14 mouse cellular contexts compared by ENCODE assay signal in genomic region chr11:51632130-51632753, GRCm38 (mm10). TPM values are rescaled to one million over a fixed set of nuclear protein-coding genes. Genes with fewer than 3 reads are reported as not detected.
A peak's percentile ranks its signal among the peaks of the same experiment; 100 is the strongest.
DNase-seq lines count a peak whose midpoint lies in the region; ATAC-seq and TF ChIP-seq lines count a peak whose summit lies in the region.
"Had no signal": no experiment of that assay in that cellular context is flagged by ENCODE, and none has a peak within 500 bp of the region (broad histone marks: within the 10 kb centered on the region; RNA-seq: fewer than 3 reads in every experiment).

No protein-coding gene starts in this region.

- H3K4me1 ChIP-seq in heart, postnatal 0 days (ENCODE audit: control insufficient read depth, insufficient read depth): peaks cover 17% of the 10 kb centered on the region
- H3K4me1 ChIP-seq in megakaryocyte, embryonic 14.5 days: peaks cover 83% of the 10 kb centered on the region
- H3K4me1 ChIP-seq in hindbrain, embryonic 10.5 days (replicated peaks): peaks cover 26% of the 10 kb centered on the region

- no peak for TF ChIP-seq CTCF in heart, postnatal 0 days (IDR thresholded peaks at IDR 0.05; ENCODE audit: low read depth)

- 74% methylated on average over 6 of the region's 6 CpGs for WGBS in heart, postnatal 0 days
- WGBS in macrophage (ENCODE audit: missing documents): 59% methylated on average over 6 of the region's 6 CpGs
- WGBS in hindbrain, embryonic 10.5 days: 90% methylated on average over 6 of the region's 6 CpGs

- H3K79me2 ChIP-seq in macrophage (ENCODE audit: inconsistent target): peaks cover 63% of the 10 kb centered on the region

- DNase-seq in heart, postnatal 0 days (ENCODE audit: low spot score): no peak
- no peak for DNase-seq in heart, postnatal 36 days
- no peak for DNase-seq in hindbrain, embryonic 10.5 days (ENCODE audit: low spot score)
- DNase-seq: heart, postnatal 14 days; thymus, postnatal 14 days had no signal

- no peak overlapping the region for H3K4me3 ChIP-seq in heart, postnatal 0 days (ENCODE audit: low read depth, low read length)
- H3K4me3 ChIP-seq in megakaryocyte, embryonic 14.5 days (replicated peaks): peak overlapping the region; percentile 0
- H3K4me3 ChIP-seq in macrophage (ENCODE audit: inconsistent target): no peak overlapping the region
- H3K4me3 ChIP-seq in hindbrain, embryonic 10.5 days: no peak overlapping the region
- H3K4me3 ChIP-seq: erythroblast, embryonic 14.5 days; neural tube, embryonic 15.5 days had no signal

- no peak overlapping the region for H3K9ac ChIP-seq in heart, postnatal 0 days (replicated peaks; ENCODE audit: low read depth, low read length)
- H3K9ac ChIP-seq: neural tube, embryonic 15.5 days had no signal

- H3K4me2 ChIP-seq in heart, postnatal 0 days (ENCODE audit: low read depth, low read length): no peak overlapping the region
- H3K4me2 ChIP-seq: neural tube, embryonic 15.5 days had no signal

- no peak for ATAC-seq in heart, postnatal 0 days (ENCODE audit: insufficient read depth, low read depth)
- no peak for ATAC-seq in megakaryocyte, adult 5-6 weeks (ENCODE audit: poor library complexity, severe bottlenecking)
- ATAC-seq in common myeloid progenitor, adult 5-6 weeks (replicated peaks; ENCODE audit: low read depth, poor library complexity, severe bottlenecking): peak; percentile 21; the same call in 1 of the 2 replicates
- ATAC-seq: CD4-positive, CD25-positive, alpha-beta regulatory T cell, adult 4 months; intestine, embryonic 16.5 days; midbrain, embryonic 16.5 days had no signal

- no peak for TF ChIP-seq EP300 in heart, postnatal 0 days (IDR thresholded peaks at IDR 0.05; ENCODE audit: low read depth)

- intact Hi-C loops in heart, postnatal 36 days (cut with DNase I): no loop called here

- peak overlapping the region; percentile 30 for H3K27ac ChIP-seq in heart, postnatal 0 days (ENCODE audit: low read depth)
- H3K27ac ChIP-seq in macrophage: peak overlapping the region; percentile 12; the same call in 1 of the 2 replicates
- no peak overlapping the region for H3K27ac ChIP-seq in hindbrain, embryonic 10.5 days
- H3K27ac ChIP-seq: neural tube, embryonic 15.5 days had no signal

- peaks cover 20% of the 10 kb centered on the region for H3K36me3 ChIP-seq in heart, postnatal 0 days (replicated peaks; ENCODE audit: control insufficient read depth, insufficient read depth, low read length)
- peaks cover 51% of the 10 kb centered on the region for H3K36me3 ChIP-seq in megakaryocyte, embryonic 14.5 days (replicated peaks; ENCODE audit: low read length)
- peaks cover 22% of the 10 kb centered on the region for H3K36me3 ChIP-seq in macrophage (ENCODE audit: inconsistent target)
- H3K36me3 ChIP-seq in hindbrain, embryonic 10.5 days: peaks cover 35% of the 10 kb centered on the region

- no peaks in the 10 kb centered on the region for H3K9me3 ChIP-seq in heart, postnatal 0 days (replicated peaks; ENCODE audit: control insufficient read depth, low read length)
- H3K9me3 ChIP-seq in megakaryocyte, embryonic 14.5 days: no peaks in the 10 kb centered on the region
- no peaks in the 10 kb centered on the region for H3K9me3 ChIP-seq in hindbrain, embryonic 10.5 days
- H3K9me3 ChIP-seq: neural tube, embryonic 15.5 days had no signal

- H3K27me3 ChIP-seq in heart, postnatal 0 days (ENCODE audit: control insufficient read depth, insufficient read depth, low read length): no peaks in the 10 kb centered on the region
- H3K27me3 ChIP-seq in megakaryocyte, embryonic 14.5 days (replicated peaks): no peaks in the 10 kb centered on the region
- no peaks in the 10 kb centered on the region for H3K27me3 ChIP-seq in hindbrain, embryonic 10.5 days (ENCODE audit: insufficient read depth, poor library complexity, severe bottlenecking)
- H3K27me3 ChIP-seq: neural tube, embryonic 15.5 days had no signal

RNA-seq across cellular contexts. Expression of gene Rmnd5b, which starts 3.5 kb away (rescaled TPM):
- 38.6 and 54.3 TPM in 2 replicates for total RNA-seq in heart, postnatal 0 days (2014; rRNA removed; ENCODE audit: low replicate concordance)
- 25.8 and 30.0 TPM in 2 replicates for polyA plus RNA-seq in heart, postnatal 0 days (2015; fragmentation: Nextera tagmentation; extraction: Ambion mirVana)
- 10 to 100 TPM; 14.5 to 16.0 TPM for total RNA-seq in heart, postnatal 36 days (2021)
- 12.9 and 15.1 TPM in 2 replicates for polyA plus RNA-seq in megakaryocyte, embryonic 14.5 days (2012; ENCODE audit: insufficient read depth, low replicate concordance)
- total RNA-seq in megakaryocyte, adult 5-6 weeks (2015): 50.8 and 63.1 TPM in 2 replicates
- total RNA-seq in megakaryocyte, adult 5-6 weeks (2017): 19.2 and 35.5 TPM in 2 replicates
- total RNA-seq in common myeloid progenitor, adult 5-6 weeks (2017): 15.5 and 15.8 TPM in 2 replicates
- 10 to 100 TPM in 25 of 26 experiments, 1 to 10 TPM in 1; 5.8 to 64.4 (median 26.4) TPM for total RNA-seq in macrophage (2018; cell fraction: chromatin; rRNA removed)
- 10 to 100 TPM; 12.1 to 48.9 (median 25.2) TPM for total RNA-seq in macrophage (2018; cell fraction: cytosol; rRNA removed)
- 10 to 100 TPM in 24 of 26 experiments, 1 to 10 TPM in 2; 9.5 to 48.8 (median 21.0) TPM for total RNA-seq in macrophage (2018; cell fraction: nucleus; rRNA removed)
- polyA plus RNA-seq in macrophage (2018): 15.5 to 43.6 TPM (median 25.5 TPM) in 3 replicates
- 38.9 and 45.6 TPM in 2 replicates for polyA plus RNA-seq in hindbrain, embryonic 10.5 days (2016; fragmentation: Nextera tagmentation; extraction: Ambion mirVana)

RNA-seq across cellular contexts. Expression of gene Nhp2, which starts 12.7 kb away (rescaled TPM):
- total RNA-seq in heart, postnatal 0 days (2014; rRNA removed; ENCODE audit: low replicate concordance): 34.1 and 58.2 TPM in 2 replicates
- 59.7 and 61.4 TPM in 2 replicates for polyA plus RNA-seq in heart, postnatal 0 days (2015; fragmentation: Nextera tagmentation; extraction: Ambion mirVana)
- total RNA-seq in heart, postnatal 36 days (2021): 10 to 100 TPM; 20.2 to 25.2 TPM
- polyA plus RNA-seq in megakaryocyte, embryonic 14.5 days (2012; ENCODE audit: insufficient read depth, low replicate concordance): 44.8 and 144 TPM in 2 replicates
- total RNA-seq in megakaryocyte, adult 5-6 weeks (2015): 45.3 and 50.5 TPM in 2 replicates
- total RNA-seq in megakaryocyte, adult 5-6 weeks (2017): 38.1 and 52.6 TPM in 2 replicates
- 115 and 170 TPM in 2 replicates for total RNA-seq in common myeloid progenitor, adult 5-6 weeks (2017)
- 10 to 100 TPM in 19 of 26 experiments, 1 to 10 TPM in 7; 6.7 to 48.1 (median 12.0) TPM for total RNA-seq in macrophage (2018; cell fraction: chromatin; rRNA removed)
- total RNA-seq in macrophage (2018; cell fraction: cytosol; rRNA removed): 10 to 100 TPM; 32.4 to 68.5 (median 50.3) TPM
- 10 to 100 TPM in 25 of 26 experiments, 1 to 10 TPM in 1; 9.7 to 57.2 (median 17.0) TPM for total RNA-seq in macrophage (2018; cell fraction: nucleus; rRNA removed)
- 45.0 to 125 TPM (median 72.8 TPM) in 3 replicates for polyA plus RNA-seq in macrophage (2018)
- polyA plus RNA-seq in hindbrain, embryonic 10.5 days (2016; fragmentation: Nextera tagmentation; extraction: Ambion mirVana): 209 and 250 TPM in 2 replicates

RNA-seq across cellular contexts. Expression of gene N4bp3, which starts 18.4 kb away (rescaled TPM):
- 31.2 and 34.8 TPM in 2 replicates for total RNA-seq in heart, postnatal 0 days (2014; rRNA removed; ENCODE audit: low replicate concordance)
- 18.1 and 20.2 TPM in 2 replicates for polyA plus RNA-seq in heart, postnatal 0 days (2015; fragmentation: Nextera tagmentation; extraction: Ambion mirVana)
- total RNA-seq in heart, postnatal 36 days (2021): 10 to 100 TPM; 13.4 to 16.3 TPM
- 2.5 and 6.0 TPM in 2 replicates for polyA plus RNA-seq in megakaryocyte, embryonic 14.5 days (2012; ENCODE audit: insufficient read depth, low replicate concordance)
- 0.80 and 1.3 TPM in 2 replicates for total RNA-seq in megakaryocyte, adult 5-6 weeks (2015)
- 0.45 and 2.9 TPM in 2 replicates for total RNA-seq in megakaryocyte, adult 5-6 weeks (2017)
- total RNA-seq in common myeloid progenitor, adult 5-6 weeks (2017): 4.3 and 4.6 TPM in 2 replicates
- 10 to 100 TPM in 5 of 26 experiments, 1 to 10 TPM in 21; 2.6 to 21.1 (median 6.6) TPM for total RNA-seq in macrophage (2018; cell fraction: chromatin; rRNA removed)
- 10 to 100 TPM in 7 of 26 experiments, 1 to 10 TPM in 19; 2.5 to 18.8 (median 6.6) TPM for total RNA-seq in macrophage (2018; cell fraction: cytosol; rRNA removed)
- 10 to 100 TPM in 7 of 26 experiments, 1 to 10 TPM in 19; 2.0 to 23.1 (median 7.9) TPM for total RNA-seq in macrophage (2018; cell fraction: nucleus; rRNA removed)
- polyA plus RNA-seq in macrophage (2018): 3.9 to 13.9 TPM (median 6.3 TPM) in 3 replicates
- 18.3 and 19.5 TPM in 2 replicates for polyA plus RNA-seq in hindbrain, embryonic 10.5 days (2016; fragmentation: Nextera tagmentation; extraction: Ambion mirVana)

RNA-seq across cellular contexts. Expression of gene D930048N14Rik, which starts 18.5 kb away (rescaled TPM):
- 0.08 and 0.58 TPM in 2 replicates for total RNA-seq in heart, postnatal 0 days (2014; rRNA removed; ENCODE audit: low replicate concordance)
- polyA plus RNA-seq in heart, postnatal 0 days (2015; fragmentation: Nextera tagmentation; extraction: Ambion mirVana): 0.74 and 0.78 TPM in 2 replicates
- under 1 TPM; 0.33 to 0.62 TPM for total RNA-seq in heart, postnatal 36 days (2021)
- not detected in 2 replicates for polyA plus RNA-seq in megakaryocyte, embryonic 14.5 days (2012; ENCODE audit: insufficient read depth, low replicate concordance)
- total RNA-seq in megakaryocyte, adult 5-6 weeks (2015): 0.33 and 0.43 TPM in 2 replicates
- 0.26 TPM in 1 of 2 replicates, not detected in the other for total RNA-seq in megakaryocyte, adult 5-6 weeks (2017)
- 0.05 TPM in 1 of 2 replicates, not detected in the other for total RNA-seq in common myeloid progenitor, adult 5-6 weeks (2017)
- 10 to 100 TPM in 4 of 26 experiments, 1 to 10 TPM in 21, under 1 TPM in 1; 0.81 to 19.0 (median 3.2) TPM for total RNA-seq in macrophage (2018; cell fraction: chromatin; rRNA removed)
- 1 to 10 TPM in 6 of 26 experiments, under 1 TPM in 20; 0.10 to 3.1 (median 0.49) TPM for total RNA-seq in macrophage (2018; cell fraction: cytosol; rRNA removed)
- total RNA-seq in macrophage (2018; cell fraction: nucleus; rRNA removed): 10 to 100 TPM in 7 of 26 experiments, 1 to 10 TPM in 19; 1.1 to 37.4 (median 5.8) TPM
- 0.58 to 4.2 TPM (median 2.0 TPM) in 3 replicates for polyA plus RNA-seq in macrophage (2018)
- polyA plus RNA-seq in hindbrain, embryonic 10.5 days (2016; fragmentation: Nextera tagmentation; extraction: Ambion mirVana): 0.82 and 1.3 TPM in 2 replicates
- polyA plus RNA-seq: erythroblast, embryonic 14.5 days had no signal

RNA-seq across cellular contexts. Expression of gene Hnrnpab, which starts 25.6 kb away (rescaled TPM):
- 136 and 225 TPM in 2 replicates for total RNA-seq in heart, postnatal 0 days (2014; rRNA removed; ENCODE audit: low replicate concordance)
- 156 and 159 TPM in 2 replicates for polyA plus RNA-seq in heart, postnatal 0 days (2015; fragmentation: Nextera tagmentation; extraction: Ambion mirVana)
- 100 to 1,000 TPM; 135 to 143 TPM for total RNA-seq in heart, postnatal 36 days (2021)
- polyA plus RNA-seq in megakaryocyte, embryonic 14.5 days (2012; ENCODE audit: insufficient read depth, low replicate concordance): 373 and 587 TPM in 2 replicates
- total RNA-seq in megakaryocyte, adult 5-6 weeks (2015): 319 and 341 TPM in 2 replicates
- 548 and 571 TPM in 2 replicates for total RNA-seq in megakaryocyte, adult 5-6 weeks (2017)
- total RNA-seq in common myeloid progenitor, adult 5-6 weeks (2017): 1,082 and 1,177 TPM in 2 replicates
- 100 to 1,000 TPM in 6 of 26 experiments, 10 to 100 TPM in 20; 61.5 to 128 (median 92.7) TPM for total RNA-seq in macrophage (2018; cell fraction: chromatin; rRNA removed)
- total RNA-seq in macrophage (2018; cell fraction: cytosol; rRNA removed): 100 to 1,000 TPM; 222 to 303 (median 262) TPM
- 100 to 1,000 TPM; 104 to 259 (median 129) TPM for total RNA-seq in macrophage (2018; cell fraction: nucleus; rRNA removed)
- polyA plus RNA-seq in macrophage (2018): 203 to 532 TPM (median 476 TPM) in 3 replicates
- 607 and 630 TPM in 2 replicates for polyA plus RNA-seq in hindbrain, embryonic 10.5 days (2016; fragmentation: Nextera tagmentation; extraction: Ambion mirVana)
